Mouse (Mus musculus): ENCODE measurements around the gene Numb.

- TF ChIP-seq POLR2A (IDR thresholded peaks at IDR 0.05; ENCODE audit: insufficient read depth, low read depth, low read length) (no peak), CTCF (IDR thresholded peaks at IDR 0.05; ENCODE audit: insufficient read depth, low read depth, low read length) (no peak)
Observed at GRCm38 (mm10) chr12:83951711-83952575, 30.2 kb upstream of the Numb start.
